Mouse (Mus musculus) midbrain, embryonic 15.5 days (tissue): Measurements from ENCODE around the gene Tnfrsf25. TPM values are rescaled to one million over a fixed set of nuclear protein-coding genes. Genes with fewer than 3 reads are reported as not detected.

Experiments used
- ATAC-seq: fragments of 200-750 bp; cut with Nextera tagmentation; replicated peaks from 2 replicates; pipeline ENCODE4 v1.8.0; 2017; ENCODE audit warnings: moderate TSS enrichment
- H3K27ac ChIP-seq: fragments of 300-500 bp; sonication (generic); 2 replicates; pipeline ENCODE4 v1.5.1; 2015; ENCODE audit warnings: mild to moderate bottlenecking, inconsistent platforms
- H3K27me3 ChIP-seq: fragments of 300-500 bp; sonication (generic); replicated peaks from 2 replicates; pipeline ENCODE4 v1.6.1; 2015; ENCODE audit warnings: inconsistent platforms
- H3K36me3 ChIP-seq: fragments of 300-500 bp; sonication (generic); replicated peaks from 2 replicates; pipeline ENCODE4 v1.6.1; 2015; ENCODE audit warnings: inconsistent platforms
- H3K4me1 ChIP-seq: fragments of 300-500 bp; sonication (generic); 2 replicates; pipeline ENCODE4 v1.6.1; 2015; ENCODE audit warnings: inconsistent platforms
- H3K4me2 ChIP-seq: fragments of 300-500 bp; sonication (generic); 2 replicates; pipeline ENCODE4 v1.6.1; 2015; ENCODE audit warnings: inconsistent platforms, mild to moderate bottlenecking, moderate library complexity
- H3K4me3 ChIP-seq: fragments of 300-500 bp; sonication (generic); 2 replicates; pipeline ENCODE4 v1.5.1; 2015; ENCODE audit warnings: mild to moderate bottlenecking, inconsistent platforms
- H3K9ac ChIP-seq: fragments of 300-500 bp; sonication (generic); 2 replicates; pipeline ENCODE4 v1.6.1; 2015; ENCODE audit warnings: mild to moderate bottlenecking, inconsistent platforms
- H3K9me3 ChIP-seq: fragments of 300-500 bp; sonication (generic); 2 replicates; pipeline ENCODE4 v1.6.1; 2016; ENCODE audit warnings: inconsistent platforms
- WGBS: fragments of 180-500 bp; shearing (Covaris S2); methylation state at CpG from one replicate; pipeline ENCODE4 v1.1.7; 2015; ENCODE audit warnings: mixed read lengths; 5-methylcytosine and 5-hydroxymethylcytosine counted together
- polyA plus RNA-seq: library from polyadenylated mRNA; unstranded; fragments of >200 nt; fragmentation: Nextera tagmentation; extraction: Ambion mirVana; gene quantifications from 2 replicates; pipeline ENCODE4 v1.2.1, GENCODE M21; 2015

Gene Tnfrsf25
- 0.80 and 1.0 TPM in 2 replicates for polyA plus RNA-seq

DNA sequence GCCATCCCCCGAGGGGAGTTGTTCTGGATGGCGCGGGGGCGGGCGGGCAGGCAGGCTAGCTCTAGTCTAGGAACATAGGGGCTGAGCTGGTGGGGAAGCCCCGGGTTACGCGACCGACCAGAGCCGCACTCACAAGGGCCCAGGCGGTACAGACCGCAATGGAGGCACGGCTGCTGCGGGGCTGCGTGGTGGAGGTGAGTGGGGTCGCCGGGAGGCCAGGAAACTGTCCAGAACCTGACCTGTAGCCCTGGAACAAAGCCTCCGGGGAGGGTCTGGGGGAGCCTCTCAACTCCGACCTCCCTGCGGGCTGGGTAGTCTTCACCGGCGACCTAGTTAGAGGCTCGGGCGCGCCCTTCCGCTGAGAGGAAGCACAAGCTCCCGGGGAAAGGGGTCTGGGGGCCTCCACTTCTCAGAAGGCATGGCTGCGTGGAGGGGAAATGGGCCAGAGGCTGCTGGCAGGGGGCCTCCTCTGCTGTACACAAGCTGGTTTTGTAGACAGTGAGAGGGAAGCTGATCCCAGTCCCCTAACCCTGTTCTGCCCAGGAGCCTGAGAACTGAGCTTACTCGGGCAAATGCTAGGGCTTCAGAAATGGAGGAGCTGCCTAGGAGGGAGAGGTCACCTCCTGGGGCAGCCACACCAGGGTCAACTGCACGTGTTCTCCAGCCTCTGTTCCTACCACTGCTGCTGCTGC, at the start of gene Tnfrsf25:
Gene Tnfrsf25, plus strand, starts transcription at position 14 of the 692 bp plus-strand sequence.
- H3K9ac ChIP-seq = no peak within 1 kb of the TSS
- H3K36me3 ChIP-seq = no peaks in the 10 kb centered on the region
- WGBS = 3% methylated on average over 30 of the region's 30 CpGs
- H3K9me3 ChIP-seq = no peaks in the 10 kb centered on the region
- 0 out of 2 replicates have a peak, but pooled peaks have one; percentile 32 for ATAC-seq
- H3K4me2 ChIP-seq = peak within 1 kb of the TSS; percentile 1; the same call in 1 of the 2 replicates
- H3K4me3 ChIP-seq = no peak within 1 kb of the TSS
- peaks cover 23% of the 10 kb centered on the region for H3K4me1 ChIP-seq
- H3K27ac ChIP-seq = no peak within 1 kb of the TSS
- peaks cover 76% of the 10 kb centered on the region for H3K27me3 ChIP-seq

GRCm38 (mm10) chr4:152067280-152067679, 48.5 kb upstream of the Tnfrsf25 start:
- H3K4me3 ChIP-seq = no peak overlapping the region
- peaks cover 3% of the 10 kb centered on the region for H3K4me1 ChIP-seq
- H3K9ac ChIP-seq = no peak overlapping the region
- no peaks in the 10 kb centered on the region for H3K27me3 ChIP-seq
- no peak overlapping the region for H3K4me2 ChIP-seq
- H3K36me3 ChIP-seq = no peaks in the 10 kb centered on the region
- ATAC-seq = no peak
- H3K9me3 ChIP-seq = no peaks in the 10 kb centered on the region
- H3K27ac ChIP-seq = no peak overlapping the region

DNA sequence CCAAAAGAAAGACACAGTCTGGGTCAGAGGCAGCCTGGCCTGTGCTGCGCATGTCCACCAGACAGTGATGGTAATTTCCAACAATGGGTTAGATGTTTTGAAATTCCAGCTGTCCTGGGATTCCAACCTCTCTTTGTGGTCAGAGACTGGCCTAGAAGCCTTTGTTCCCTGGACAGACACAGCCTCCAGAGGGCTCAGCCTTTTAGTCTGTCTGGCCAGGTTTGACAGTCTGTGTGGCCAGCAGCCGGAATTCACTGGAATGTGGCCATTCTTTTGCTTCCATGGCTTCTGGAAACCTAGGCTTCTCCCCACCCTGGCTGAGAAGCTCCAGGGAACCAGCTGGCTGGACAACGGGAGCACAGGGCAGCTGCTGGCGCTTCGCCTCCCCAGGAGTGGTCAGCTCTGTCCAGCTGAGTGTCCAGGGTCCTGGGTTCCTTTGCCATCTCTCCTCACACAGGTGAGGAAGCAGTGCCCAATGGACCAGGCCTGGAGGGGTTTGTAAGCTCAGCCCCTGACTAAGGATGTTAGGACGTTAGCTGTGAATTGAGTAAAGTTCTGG, 47.5 kb upstream of the Tnfrsf25 start:
- ATAC-seq = no peak
- Histone ChIP-seq H3K9ac (no peak overlapping the region), H3K36me3 (no peaks in the 10 kb centered on the region), H3K4me1 (peaks cover 8% of the 10 kb centered on the region), H3K4me3 (no peak overlapping the region), H3K27me3 (no peaks in the 10 kb centered on the region), H3K9me3 (no peaks in the 10 kb centered on the region), H3K4me2 (no peak overlapping the region), H3K27ac (no peak overlapping the region)
- 69% methylated on average over 6 of the region's 6 CpGs for WGBS

GRCm38 (mm10) chr4:152069245-152069644, 46.5 kb upstream of the Tnfrsf25 start:
- H3K9me3 ChIP-seq = no peaks in the 10 kb centered on the region
- WGBS = 91% methylated on average over 3 of the region's 3 CpGs
- no peaks in the 10 kb centered on the region for H3K27me3 ChIP-seq
- H3K36me3 ChIP-seq = no peaks in the 10 kb centered on the region
- no peak for ATAC-seq
- no peak overlapping the region for H3K27ac ChIP-seq
- H3K4me1 ChIP-seq = peaks cover 8% of the 10 kb centered on the region
- no peak overlapping the region for H3K4me3 ChIP-seq
- no peak overlapping the region for H3K9ac ChIP-seq
- no peak overlapping the region for H3K4me2 ChIP-seq

DNA sequence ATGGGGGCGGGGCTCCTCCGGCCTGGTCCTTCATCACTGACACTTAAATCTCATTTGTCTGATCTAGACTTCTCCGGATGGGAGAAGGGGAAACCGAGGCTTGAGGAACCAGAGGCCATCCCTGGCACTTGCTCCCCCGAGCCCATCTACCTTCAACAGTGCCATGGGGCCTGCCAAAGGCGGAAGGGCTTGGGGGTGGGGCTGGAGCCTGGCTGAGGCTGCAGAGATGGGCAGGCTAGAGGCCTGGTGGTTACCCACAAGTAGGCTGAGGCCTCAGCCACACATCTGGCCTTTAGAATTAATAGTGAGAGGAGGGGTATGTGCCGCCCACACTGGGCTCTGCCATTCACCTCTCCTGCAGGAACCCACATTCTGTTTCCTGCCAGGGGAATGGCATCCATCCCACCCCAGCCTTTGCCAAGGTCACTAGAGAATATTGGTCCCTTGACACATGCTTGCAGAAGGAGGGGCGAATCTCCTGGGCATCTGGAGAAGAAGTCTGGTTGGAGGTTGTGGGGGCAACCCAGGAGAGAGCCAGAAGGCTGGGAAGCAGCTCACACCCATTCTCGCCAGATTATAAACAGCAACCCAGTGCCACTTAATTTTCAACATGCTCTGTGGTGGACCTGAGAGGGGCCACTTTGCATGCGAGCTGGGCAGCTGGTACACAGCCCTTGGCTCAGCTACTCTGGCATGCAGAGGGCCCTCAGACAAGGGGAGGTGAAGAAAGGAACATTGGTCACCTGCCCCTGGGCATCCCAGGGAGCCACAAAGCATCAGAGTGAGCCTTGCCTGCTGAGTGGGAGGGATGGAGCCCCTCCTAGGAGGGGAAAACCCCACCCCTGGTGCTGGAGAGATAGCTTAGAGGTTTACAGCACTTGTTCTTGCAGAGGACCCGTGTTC, 45.0 kb upstream of the Tnfrsf25 start:
- no peaks in the 10 kb centered on the region for H3K9me3 ChIP-seq
- H3K4me2 ChIP-seq = no peak overlapping the region
- no peak overlapping the region for H3K27ac ChIP-seq
- WGBS = 70% methylated on average over 11 of the region's 11 CpGs
- no peaks in the 10 kb centered on the region for H3K36me3 ChIP-seq
- peaks cover 8% of the 10 kb centered on the region for H3K4me1 ChIP-seq
- H3K9ac ChIP-seq = no peak overlapping the region
- no peak for ATAC-seq
- H3K27me3 ChIP-seq = no peaks in the 10 kb centered on the region
- H3K4me3 ChIP-seq = no peak overlapping the region

DNA sequence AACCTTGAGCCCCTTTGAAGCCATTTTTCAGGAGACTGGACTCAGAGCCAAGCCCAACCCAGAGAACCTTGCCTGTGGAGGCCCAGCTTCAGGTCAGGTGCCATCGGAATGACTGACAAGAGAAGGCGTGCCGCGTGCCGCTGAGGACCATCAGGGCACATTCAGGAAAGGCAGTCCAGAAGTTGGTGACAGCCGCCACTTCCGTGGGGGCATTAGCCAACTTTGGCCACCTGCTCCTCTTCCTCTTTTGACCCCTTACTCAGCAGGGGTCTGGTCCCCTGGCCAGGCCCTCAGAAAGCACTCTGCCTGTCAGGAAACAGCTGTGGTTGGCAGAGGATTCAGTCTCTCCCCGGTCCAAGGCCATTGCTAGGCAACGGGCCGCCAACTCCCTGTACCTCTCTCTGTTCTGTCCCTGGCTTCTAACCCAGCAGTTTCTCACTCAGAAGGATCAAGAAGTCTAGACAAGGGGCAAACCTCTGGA, 43.6 kb upstream of the Tnfrsf25 start, which contains the start of gene Plekhg5:
Gene Plekhg5, plus strand, starts transcription at position 378 of the 481 bp plus-strand sequence.
- Histone ChIP-seq H3K9ac (no peak within 1 kb of the TSS), H3K9me3 (no peaks in the 10 kb centered on the region), H3K27ac (no peak within 1 kb of the TSS), H3K27me3 (no peaks in the 10 kb centered on the region; the same call in 1 of the 2 replicates), H3K4me1 (peaks cover 8% of the 10 kb centered on the region), H3K4me3 (no peak within 1 kb of the TSS), H3K36me3 (no peaks in the 10 kb centered on the region), H3K4me2 (no peak within 1 kb of the TSS)
- ATAC-seq = no peak
- 59% methylated on average over 10 of the region's 10 CpGs for whole genome bisulfite sequencing

GRCm38 (mm10) chr4:152072655-152073054, 43.1 kb upstream of the Tnfrsf25 start:
- Histone ChIP-seq H3K36me3 (no peaks in the 10 kb centered on the region), H3K9me3 (no peaks in the 10 kb centered on the region), H3K9ac (no peak overlapping the region), H3K27ac (no peak overlapping the region), H3K4me1 (peaks cover 8% of the 10 kb centered on the region), H3K4me3 (no peak overlapping the region), H3K27me3 (no peaks in the 10 kb centered on the region; the same call in 1 of the 2 replicates), H3K4me2 (no peak overlapping the region)
- 53% methylated on average over 10 of the region's 10 CpGs for WGBS
- ATAC-seq = no peak

DNA sequence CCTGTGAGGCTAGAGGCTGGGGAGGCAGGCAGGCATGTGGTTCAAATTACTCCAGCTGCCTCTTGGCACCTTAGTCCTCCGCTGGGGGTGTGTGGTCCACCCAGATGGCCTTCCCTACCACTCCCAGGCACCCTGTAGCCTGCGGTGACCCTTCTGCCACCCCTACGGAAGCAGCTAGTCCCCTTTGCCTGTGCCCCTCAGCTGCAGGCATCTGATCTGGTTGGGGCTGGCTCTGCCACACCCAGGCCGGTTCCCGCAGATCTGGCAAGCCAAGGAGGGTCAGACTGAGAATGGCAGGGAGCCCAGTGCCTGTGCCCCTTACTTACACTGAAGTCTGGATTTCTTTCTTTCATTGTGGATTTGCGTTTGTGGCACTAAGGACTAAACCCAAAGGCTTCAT, 42.0 kb upstream of the Tnfrsf25 start:
- H3K4me3 ChIP-seq = no peak overlapping the region
- H3K27me3 ChIP-seq = no peaks in the 10 kb centered on the region; the same call in 1 of the 2 replicates
- H3K4me1 ChIP-seq = peaks cover 8% of the 10 kb centered on the region
- H3K4me2 ChIP-seq = no peak overlapping the region
- 85% methylated on average over 6 of the region's 6 CpGs for WGBS
- H3K9ac ChIP-seq = no peak overlapping the region
- H3K9me3 ChIP-seq = no peaks in the 10 kb centered on the region
- no peak overlapping the region for H3K27ac ChIP-seq
- H3K36me3 ChIP-seq = no peaks in the 10 kb centered on the region
- no peak for ATAC-seq

GRCm38 (mm10) chr4:152074548-152074947, 41.2 kb upstream of the Tnfrsf25 start:
- ATAC-seq = no peak
- Histone ChIP-seq H3K4me2 (no peak overlapping the region), H3K4me3 (no peak overlapping the region), H3K36me3 (no peaks in the 10 kb centered on the region), H3K9ac (no peak overlapping the region), H3K27ac (no peak overlapping the region), H3K9me3 (no peaks in the 10 kb centered on the region), H3K4me1 (peaks cover 8% of the 10 kb centered on the region), H3K27me3 (no peaks in the 10 kb centered on the region; the same call in 1 of the 2 replicates)
- WGBS = 83% methylated on average over 9 of the region's 9 CpGs

- H3K9ac ChIP-seq = no peak overlapping the region
- WGBS = 87% methylated on average over 9 of the region's 9 CpGs
These were observed 38.5 kb upstream of the Tnfrsf25 start for GRCm38 (mm10) chr4:152077191-152077590.

GRCm38 (mm10) chr4:152078105-152078530, 37.6 kb upstream of the Tnfrsf25 start:
- H3K4me3 ChIP-seq = no peak overlapping the region
- H3K27ac ChIP-seq = no peak overlapping the region
- H3K9ac ChIP-seq = no peak overlapping the region
- H3K4me1 ChIP-seq = no peaks in the 10 kb centered on the region
- ATAC-seq = no peak
- no peaks in the 10 kb centered on the region; the same call in 1 of the 2 replicates for H3K27me3 ChIP-seq
- H3K36me3 ChIP-seq = no peaks in the 10 kb centered on the region
- no peaks in the 10 kb centered on the region for H3K9me3 ChIP-seq
- H3K4me2 ChIP-seq = no peak overlapping the region
- WGBS = 95% methylated on average over 10 of the region's 10 CpGs

More at GRCm38 (mm10) chr4:152077191-152077590, 38.5 kb upstream of the Tnfrsf25 start:
- no peaks in the 10 kb centered on the region for H3K36me3 ChIP-seq
- H3K27ac ChIP-seq = no peak overlapping the region
- peaks cover 7% of the 10 kb centered on the region for H3K4me1 ChIP-seq
- no peak overlapping the region for H3K4me3 ChIP-seq
- no peak overlapping the region for H3K4me2 ChIP-seq
- H3K9me3 ChIP-seq = no peaks in the 10 kb centered on the region
- ATAC-seq = no peak
- no peaks in the 10 kb centered on the region; the same call in 1 of the 2 replicates for H3K27me3 ChIP-seq

DNA sequence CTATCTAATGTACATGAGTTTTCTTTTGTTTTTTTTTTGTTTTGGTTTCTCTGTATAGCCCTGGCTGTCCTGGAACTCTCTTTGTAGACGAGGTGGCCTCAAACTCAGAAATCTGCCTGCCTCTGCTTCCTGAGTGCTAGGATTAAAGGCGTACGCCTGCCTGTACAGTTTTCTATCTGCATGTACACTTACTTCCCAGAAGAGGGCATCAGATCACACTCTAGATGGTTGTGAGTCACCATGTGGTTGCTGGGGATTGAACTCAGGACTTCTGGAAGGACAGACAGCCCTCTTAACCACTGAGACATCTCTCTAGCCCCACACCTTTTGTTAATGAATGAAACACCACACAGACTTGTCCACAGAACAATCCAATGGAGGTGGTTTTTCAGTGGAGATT, 36.5 kb upstream of the Tnfrsf25 start:
- Histone ChIP-seq H3K9me3 (no peaks in the 10 kb centered on the region), H3K27ac (no peak overlapping the region), H3K27me3 (no peaks in the 10 kb centered on the region; the same call in 1 of the 2 replicates), H3K9ac (no peak overlapping the region), H3K4me1 (no peaks in the 10 kb centered on the region), H3K4me2 (no peak overlapping the region), H3K4me3 (no peak overlapping the region), H3K36me3 (no peaks in the 10 kb centered on the region)
- 96% methylated on average over 3 of the region's 3 CpGs for WGBS
- ATAC-seq = no peak
